In the genomic region with DNA sequence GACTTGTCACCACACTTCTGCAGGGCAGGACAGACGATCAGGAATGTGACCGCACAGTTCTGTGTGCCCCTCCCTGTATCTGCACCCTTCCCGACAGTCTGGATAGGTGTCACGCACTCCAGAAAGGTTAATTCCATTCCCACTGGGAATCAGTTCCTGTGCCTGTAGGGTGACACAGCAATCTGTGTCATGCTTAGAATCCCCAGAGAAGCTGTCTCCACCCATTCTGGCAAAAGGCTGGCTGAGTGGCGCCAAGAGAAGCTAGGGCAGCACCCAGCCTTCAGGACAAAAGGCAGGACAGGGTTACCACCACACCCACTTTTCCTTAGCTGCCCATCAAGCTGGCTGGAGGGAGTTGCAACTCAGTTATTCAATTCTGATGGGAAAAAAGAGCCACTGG, we compare ENCODE assay signal across 11 mouse cellular contexts. TPM values are rescaled to one million over a fixed set of nuclear protein-coding genes. Genes with fewer than 3 reads are reported as not detected.
DNase-seq lines count a peak whose midpoint lies in the region; ATAC-seq lines count a peak whose summit lies in the region.
"Had no signal": no experiment of that assay in that cellular context is flagged by ENCODE, and none has a peak within 500 bp of the region (broad histone marks: within the 10 kb centered on the region; RNA-seq: fewer than 3 reads in every experiment).

No protein-coding gene starts in this region.

- ATAC-seq in megakaryocyte, adult 5-6 weeks (ENCODE audit: poor library complexity, severe bottlenecking) = no peak
- ATAC-seq: forebrain, embryonic 15.5 days had no signal

- DNase-seq in kidney, adult 18-20 months = peak; percentile 72
- no peak for DNase-seq in kidney, postnatal 14 days
- DNase-seq in 3134 (ENCODE audit: extremely low read depth, insufficient read length, low spot score) = peak; percentile 70
- peak; percentile 6 for DNase-seq in ES-CJ7 (ENCODE audit: low read depth, low spot score)
- DNase-seq in heart, postnatal 4 days = peak; percentile 38
- no peak for DNase-seq in spleen, adult 18-20 months
- DNase-seq: cerebellum, adult 11 months; embryo, embryonic 11 days had no signal

RNA-seq across cellular contexts. Expression of a gene that starts 6.6 kb away (rescaled TPM):
- 1 to 10 TPM; 1.2 to 2.7 TPM for total RNA-seq in heart, postnatal 4 days (2021)
- total RNA-seq in megakaryocyte, adult 5-6 weeks (2015) = 0.11 TPM in 1 of 2 replicates, not detected in the other
- not detected in 2 replicates for total RNA-seq in megakaryocyte, adult 5-6 weeks (2017)
- total RNA-seq: CH12.LX had no signal

Comparison
In these comparisons a context has a peak if more than half of its experiments do, and no peak if none do; other contexts are left out.
1. DNase-seq: peak in kidney, adult 18-20 months (single experiment), 3134 (single experiment), ES-CJ7 (single experiment) and heart, postnatal 4 days (single experiment); none in kidney, postnatal 14 days (single experiment) and spleen, adult 18-20 months (0 of 2).